Mouse (Mus musculus) testis, adult 2 months (tissue): ENCODE measurements around the gene Sae1.

Experiments
- CTCF ChIP-seq: fragments of 200-500 bp; IDR thresholded peaks from 2 replicates; pipeline ENCODE4 v1.5.1; 2012; ENCODE audit warnings: low read depth, mild to moderate bottlenecking, inconsistent platforms, low read length, moderate library complexity; ENCODE audit not compliant: control insufficient read depth, insufficient read depth, insufficient replicate concordance
- POLR2A ChIP-seq: fragments of 200-500 bp; IDR thresholded peaks from 2 replicates; pipeline ENCODE4 v1.6.1; 2012; ENCODE audit warnings: low read depth, mild to moderate bottlenecking, inconsistent platforms, low read length, moderate library complexity; ENCODE audit not compliant: control insufficient read depth

GRCm38 (mm10) chr7:16329146-16329545, 58.5 kb downstream of the Sae1 start:
- no peak for TF ChIP-seq CTCF
- TF ChIP-seq POLR2A: no peak
